Mouse (Mus musculus): ENCODE results near the gene 3110082I17Rik.

DNA sequence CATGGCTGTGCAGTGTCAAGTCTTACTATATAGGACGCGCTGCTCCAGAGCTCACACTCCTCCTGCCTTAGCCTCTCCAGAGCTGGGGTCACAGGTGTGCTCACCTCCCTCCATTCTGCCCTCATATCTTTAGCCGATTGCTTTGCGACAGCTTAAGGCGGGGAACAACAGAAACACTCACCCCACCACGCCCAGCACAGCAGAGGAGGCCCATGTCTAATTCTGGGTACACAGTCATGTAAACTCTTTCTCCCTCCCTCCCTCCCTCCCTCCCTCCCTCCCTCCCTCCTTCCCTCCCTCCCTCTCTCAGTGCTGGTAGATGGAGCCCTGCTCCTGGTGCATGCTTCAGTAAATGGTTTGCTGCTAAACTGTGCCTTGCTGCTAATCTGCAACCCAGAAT is 110.6 kb downstream of the 3110082I17Rik start:
- TF ChIP-seq CTCF (conservative IDR thresholded peaks at IDR 0.05; ENCODE audit: insufficient read depth, insufficient read length, low read depth, low read length), result no peak
- TF ChIP-seq POLR2A (IDR thresholded peaks at IDR 0.05; ENCODE audit: low read depth, low read length), result no peak
